Mouse (Mus musculus): Measurements from ENCODE around the gene Tbc1d24. TPM values are rescaled to one million over a fixed set of nuclear protein-coding genes. Genes with fewer than 3 reads are reported as not detected.
A peak's percentile ranks its signal among the peaks of the same experiment; 100 is the strongest.

Tbc1d24 gene
- polyA plus RNA-seq, 1 experiment = 56.9 TPM

GRCm38 (mm10) chr17:24211631-24212440 lies 6.5 kb upstream of the Tbc1d24 start:
- DNase-seq (ENCODE audit: extremely low spot score in 1 of 2, low spot score in 1 of 2) = peak; percentile 86 to 92

- DNase-seq (ENCODE audit: extremely low spot score in 1 of 2, low spot score in 1 of 2) = no peak
These were observed 5.2 kb upstream of the Tbc1d24 start for GRCm38 (mm10) chr17:24210591-24210990.

GRCm38 (mm10) chr17:24209916-24210240 lies 4.5 kb upstream of the Tbc1d24 start:
- DNase-seq (ENCODE audit: extremely low spot score in 1 of 2, low spot score in 1 of 2) = no peak

GRCm38 (mm10) chr17:24209043-24209915 lies 3.9 kb upstream of the Tbc1d24 start, which contains the start of gene Ntn3:
Gene Ntn3, minus strand, starts transcription at chr17:24209531.
- DNase-seq (ENCODE audit: extremely low spot score in 1 of 2, low spot score in 1 of 2) = peak in 1 of 2 experiments; percentile 44

GRCm38 (mm10) chr17:24208641-24209042 lies 3.3 kb upstream of the Tbc1d24 start:
- no peak for DNase-seq (ENCODE audit: extremely low spot score in 1 of 2, low spot score in 1 of 2)

GRCm38 (mm10) chr17:24207768-24208640 lies 2.6 kb upstream of the Tbc1d24 start:
- no peak for DNase-seq (ENCODE audit: extremely low spot score in 1 of 2, low spot score in 1 of 2)

- peak in 1 of 2 experiments; percentile 79 for DNase-seq (ENCODE audit: extremely low spot score in 1 of 2, low spot score in 1 of 2)
These were observed 1.3 kb upstream of the Tbc1d24 start for GRCm38 (mm10) chr17:24206451-24207351.

GRCm38 (mm10) chr17:24205908-24206361 lies 573 bp upstream of the Tbc1d24 start:
- DNase-seq (ENCODE audit: extremely low spot score in 1 of 2, low spot score in 1 of 2) = peak in 1 of 2 experiments; percentile 57

- no peak for DNase-seq (ENCODE audit: extremely low spot score in 1 of 2, low spot score in 1 of 2)
These were observed 516 bp downstream of the Tbc1d24 start for GRCm38 (mm10) chr17:24204846-24205245.

- DNase-seq (ENCODE audit: extremely low spot score in 1 of 2, low spot score in 1 of 2) = no peak
These were observed 1.5 kb downstream of the Tbc1d24 start for GRCm38 (mm10) chr17:24203611-24204534.

GRCm38 (mm10) chr17:24203068-24203467 lies 2.3 kb downstream of the Tbc1d24 start:
- DNase-seq (ENCODE audit: extremely low spot score in 1 of 2, low spot score in 1 of 2) = no peak

- DNase-seq (ENCODE audit: extremely low spot score in 1 of 2, low spot score in 1 of 2) = no peak
These were observed 4.3 kb downstream of the Tbc1d24 start for GRCm38 (mm10) chr17:24201092-24201491.

- no peak for DNase-seq (ENCODE audit: extremely low spot score in 1 of 2, low spot score in 1 of 2)
These were observed 5.6 kb downstream of the Tbc1d24 start for GRCm38 (mm10) chr17:24199741-24200140.

- peak; percentile 76 to 85 for DNase-seq (ENCODE audit: extremely low spot score in 1 of 2, low spot score in 1 of 2)
These were observed 6.1 kb downstream of the Tbc1d24 start for GRCm38 (mm10) chr17:24199252-24199651.

- peak in 1 of 2 experiments; percentile 66 for DNase-seq (ENCODE audit: extremely low spot score in 1 of 2, low spot score in 1 of 2)
These were observed 8.1 kb downstream of the Tbc1d24 start for GRCm38 (mm10) chr17:24197032-24197824.

GRCm38 (mm10) chr17:24195349-24195748 lies 10.0 kb downstream of the Tbc1d24 start:
- no peak for DNase-seq (ENCODE audit: extremely low spot score in 1 of 2, low spot score in 1 of 2)

GRCm38 (mm10) chr17:24193769-24194168 lies 11.6 kb downstream of the Tbc1d24 start:
- no peak for DNase-seq (ENCODE audit: extremely low spot score in 1 of 2, low spot score in 1 of 2)

GRCm38 (mm10) chr17:24193268-24193667 lies 12.1 kb downstream of the Tbc1d24 start:
- DNase-seq (ENCODE audit: extremely low spot score in 1 of 2, low spot score in 1 of 2) = no peak

Measured in frontal cortex, adult 2 months (tissue).